Mouse (Mus musculus) MEL (cell line): ENCODE results near the gene Zfp598. TPM values are rescaled to one million over a fixed set of nuclear protein-coding genes. Genes with fewer than 3 reads are reported as not detected.

Experiments
- DNase-seq: peaks from one replicate; pipeline ENCODE4 v3.0.0; 2011; ENCODE audit warnings: low read depth, low spot score
- H3K27ac ChIP-seq: 2 replicates; pipeline ENCODE4 v1.5.1; 2012; ENCODE audit warnings: low read depth, mild to moderate bottlenecking, control low read depth, low read length, moderate library complexity; ENCODE audit not compliant: control insufficient read depth
- H3K27me3 ChIP-seq, 2 experiments: fragments of 150-350 bp in 1 of 2; sonication (generic) in 1 of 2; 2 replicates each; pipeline ENCODE4 v1.6.1; 2012; ENCODE audit warnings: low read length in 2 of 2, mild to moderate bottlenecking in 2 of 2, improper control_type of control experiment in 1 of 2, moderate library complexity in 1 of 2; ENCODE audit not compliant: insufficient read depth in 2 of 2, control insufficient read depth in 1 of 2
- H3K36me3 ChIP-seq, 2 experiments: 2 replicates each; pipeline ENCODE4 v1.6.1; 2012 to 2014; ENCODE audit warnings: low read length in 2 of 2, improper control_type of control experiment in 1 of 2, inconsistent platforms in 1 of 2, mild to moderate bottlenecking in 1 of 2; ENCODE audit not compliant: insufficient read depth in 2 of 2, control insufficient read depth in 1 of 2
- H3K4me1 ChIP-seq, 2 experiments: fragments of 150-350 bp in 1 of 2; sonication (generic) in 1 of 2; 2 replicates each; pipeline ENCODE4 v1.6.1; 2012; ENCODE audit warnings: low read length in 2 of 2, improper control_type of control experiment in 1 of 2, mild to moderate bottlenecking in 1 of 2; ENCODE audit not compliant: insufficient read depth in 2 of 2, control insufficient read depth in 1 of 2
- H3K4me3 ChIP-seq, 2 experiments: fragments of 150-350 bp in 1 of 2; sonication (generic) in 1 of 2; 2 replicates each; pipeline ENCODE4 v1.5.1; 2012; ENCODE audit warnings: low read depth in 2 of 2, low read length in 2 of 2, mild to moderate bottlenecking in 2 of 2, moderate library complexity in 2 of 2, control low read depth in 1 of 2, improper control_type of control experiment in 1 of 2; ENCODE audit not compliant: control insufficient read depth in 1 of 2, insufficient read depth in 1 of 2
- H3K79me2 ChIP-seq: 2 replicates; pipeline ENCODE4 v1.6.1; 2012; ENCODE audit warnings: mild to moderate bottlenecking, low read length, moderate library complexity; ENCODE audit not compliant: control insufficient read depth, poor library complexity, insufficient read depth
- H3K9ac ChIP-seq: 2 replicates; pipeline ENCODE4 v1.6.1; 2012; ENCODE audit warnings: low read depth, mild to moderate bottlenecking, control low read depth, low read length, moderate library complexity; ENCODE audit not compliant: control insufficient read depth, poor library complexity, severe bottlenecking
- H3K9me3 ChIP-seq: fragments of 150-350 bp; sonication (generic); replicated peaks from 2 replicates; pipeline ENCODE4 v1.6.1; 2012; ENCODE audit warnings: mild to moderate bottlenecking, low read length, improper control_type of control experiment, moderate library complexity; ENCODE audit not compliant: insufficient read depth
- BHLHE40 ChIP-seq: IDR thresholded peaks from 2 replicates; pipeline ENCODE4 v1.6.1; 2012; ENCODE audit warnings: low read depth, mild to moderate bottlenecking, inconsistent platforms, low read length, improper control_type of control experiment, borderline replicate concordance
- CHD2 ChIP-seq: IDR thresholded peaks from 2 replicates; pipeline ENCODE4 v1.6.1; 2011; ENCODE audit warnings: low read length, improper control_type of control experiment
- CTCF ChIP-seq, 3 experiments: IDR thresholded peaks in 2 of 3; conservative IDR thresholded peaks in 1 of 3; 2 replicates each; pipeline ENCODE4 v1.5.1; 2011 to 2012; ENCODE audit warnings: low read length in 3 of 3, low read depth in 2 of 3, mild to moderate bottlenecking in 2 of 3, improper control_type of control experiment in 1 of 3, inconsistent platforms in 1 of 3, mixed read lengths in 1 of 3, moderate library complexity in 1 of 3; ENCODE audit not compliant: control insufficient read depth in 1 of 3, insufficient read depth in 1 of 3, poor library complexity in 1 of 3, severe bottlenecking in 1 of 3
- EP300 ChIP-seq, 2 experiments: IDR thresholded peaks; 2 replicates each; pipeline ENCODE4 v1.6.1; 2011; ENCODE audit warnings: improper control_type of control experiment in 2 of 2, low read length in 2 of 2, low read depth in 1 of 2, mild to moderate bottlenecking in 1 of 2
- ETS1 ChIP-seq: IDR thresholded peaks from 2 replicates; pipeline ENCODE4 v1.6.1; 2012; ENCODE audit warnings: low read depth, mild to moderate bottlenecking, inconsistent platforms, low read length, improper control_type of control experiment, moderate library complexity
- GABPA ChIP-seq: IDR thresholded peaks from 2 replicates; pipeline ENCODE4 v1.6.1; 2012; ENCODE audit warnings: low read depth, mild to moderate bottlenecking, inconsistent platforms, low read length, improper control_type of control experiment, moderate library complexity
- JUND ChIP-seq: IDR thresholded peaks from 2 replicates; pipeline ENCODE4 v1.6.1; 2011; ENCODE audit warnings: low read depth, mild to moderate bottlenecking, improper control_type of control experiment, low read length
- KAT2A ChIP-seq: conservative IDR thresholded peaks from 2 replicates; pipeline ENCODE4 v1.6.1; 2012; ENCODE audit warnings: low read depth, low read length, improper control_type of control experiment, inconsistent platforms
- MAFK ChIP-seq: IDR thresholded peaks from 2 replicates; pipeline ENCODE4 v1.6.1; 2011; ENCODE audit warnings: low read depth, mild to moderate bottlenecking, low read length, improper control_type of control experiment, borderline replicate concordance
- MAX ChIP-seq: IDR thresholded peaks from 2 replicates; pipeline ENCODE4 v1.6.1; 2011; ENCODE audit warnings: low read length, improper control_type of control experiment
- MAZ ChIP-seq: IDR thresholded peaks from 2 replicates; pipeline ENCODE4 v1.6.1; 2012; ENCODE audit warnings: low read depth, mild to moderate bottlenecking, inconsistent platforms, low read length, improper control_type of control experiment
- MEF2A ChIP-seq: IDR thresholded peaks from 2 replicates; pipeline ENCODE4 v1.6.1; 2014; ENCODE audit warnings: low read depth, mild to moderate bottlenecking, inconsistent platforms, low read length, improper control_type of control experiment; ENCODE audit not compliant: poor library complexity, insufficient replicate concordance, severe bottlenecking; ENCODE audit errors: extremely low read depth
- MXI1 ChIP-seq: IDR thresholded peaks from 2 replicates; pipeline ENCODE4 v1.6.1; 2011; ENCODE audit warnings: mild to moderate bottlenecking, low read depth, low read length, improper control_type of control experiment
- MYB ChIP-seq: IDR thresholded peaks from 2 replicates; pipeline ENCODE4 v1.6.1; 2011; ENCODE audit warnings: mild to moderate bottlenecking, low read depth, low read length, improper control_type of control experiment
- NELFE ChIP-seq: IDR thresholded peaks from 2 replicates; pipeline ENCODE4 v1.6.1; 2011; ENCODE audit warnings: low read depth, low read length, improper control_type of control experiment
- NRF1 ChIP-seq: IDR thresholded peaks from 2 replicates; pipeline ENCODE4 v1.6.1; 2014; ENCODE audit warnings: low read depth, mild to moderate bottlenecking, inconsistent platforms, low read length, improper control_type of control experiment, moderate library complexity; ENCODE audit not compliant: poor library complexity, insufficient read depth, severe bottlenecking
- POLR2AphosphoS5 ChIP-seq: IDR thresholded peaks from 2 replicates; pipeline ENCODE4 v1.6.1; 2012; ENCODE audit warnings: low read depth, borderline replicate concordance, mild to moderate bottlenecking, inconsistent platforms, low read length, moderate library complexity, mixed read lengths
- RAD21 ChIP-seq: IDR thresholded peaks from 2 replicates; pipeline ENCODE4 v1.6.1; 2011; ENCODE audit warnings: mild to moderate bottlenecking, low read depth, low read length, improper control_type of control experiment
- RCOR1 ChIP-seq: IDR thresholded peaks from 2 replicates; pipeline ENCODE4 v1.6.1; 2012; ENCODE audit warnings: low read depth, mild to moderate bottlenecking, inconsistent platforms, low read length, improper control_type of control experiment
- SIN3A ChIP-seq: IDR thresholded peaks from 2 replicates; pipeline ENCODE4 v1.6.1; 2012; ENCODE audit warnings: low read length, improper control_type of control experiment, inconsistent platforms
- SMC3 ChIP-seq: IDR thresholded peaks from 2 replicates; pipeline ENCODE4 v1.6.1; 2011; ENCODE audit warnings: low read depth, low read length, improper control_type of control experiment
- TAL1 ChIP-seq: IDR thresholded peaks from 2 replicates; pipeline ENCODE4 v1.6.1; 2012; ENCODE audit warnings: mild to moderate bottlenecking, inconsistent platforms, low read length, moderate library complexity, mixed read lengths
- TCF12 ChIP-seq: IDR thresholded peaks from 2 replicates; pipeline ENCODE4 v1.6.1; 2014; ENCODE audit warnings: low read depth, mild to moderate bottlenecking, inconsistent platforms, low read length, improper control_type of control experiment, moderate library complexity
- UBTF ChIP-seq: IDR thresholded peaks from 2 replicates; pipeline ENCODE4 v1.6.1; 2012; ENCODE audit warnings: low read depth, mild to moderate bottlenecking, inconsistent platforms, low read length, improper control_type of control experiment, moderate library complexity, borderline replicate concordance; ENCODE audit not compliant: insufficient read depth
- USF1 ChIP-seq: IDR thresholded peaks from 2 replicates; pipeline ENCODE4 v1.6.1; 2014; ENCODE audit warnings: low read depth, mild to moderate bottlenecking, inconsistent platforms, low read length, improper control_type of control experiment, moderate library complexity
- USF2 ChIP-seq, 2 experiments: IDR thresholded peaks; 2 replicates each; pipeline ENCODE4 v1.6.1; 2011 to 2012; ENCODE audit warnings: improper control_type of control experiment in 2 of 2, low read length in 2 of 2, borderline replicate concordance in 1 of 2, inconsistent platforms in 1 of 2, low read depth in 1 of 2, mild to moderate bottlenecking in 1 of 2; ENCODE audit not compliant: insufficient read depth in 1 of 2
- ZC3H11A ChIP-seq: IDR thresholded peaks from 2 replicates; pipeline ENCODE4 v1.6.1; 2012; ENCODE audit warnings: low read depth, mild to moderate bottlenecking, inconsistent platforms, low read length, improper control_type of control experiment
- ZKSCAN1 ChIP-seq: IDR thresholded peaks from 2 replicates; pipeline ENCODE4 v1.6.1; 2012; ENCODE audit warnings: low read depth, mild to moderate bottlenecking, inconsistent platforms, low read length, improper control_type of control experiment, moderate library complexity
- ZMIZ1 ChIP-seq: IDR thresholded peaks from 2 replicates; pipeline ENCODE4 v1.6.1; 2012; ENCODE audit warnings: low read depth, mild to moderate bottlenecking, inconsistent platforms, low read length, improper control_type of control experiment, moderate library complexity
- ZNF384 ChIP-seq: IDR thresholded peaks from 2 replicates; pipeline ENCODE4 v1.6.1; 2012; ENCODE audit warnings: low read depth, mild to moderate bottlenecking, inconsistent platforms, low read length, improper control_type of control experiment
- polyA plus RNA-seq, 2 experiments: library from polyadenylated mRNA; stranded (reverse) in 1 of 2; unstranded in 1 of 2; fragments of >175 nt in 1 of 2; fragments of >200 nt in 1 of 2; gene quantifications; 2 replicates each; pipeline versions ENCODE4 v1.2.1 to v1.2.4; 2012; ENCODE audit warnings: low replicate concordance in 2 of 2, low read depth in 1 of 2; ENCODE audit not compliant: insufficient read length in 2 of 2, insufficient read depth in 1 of 2, missing spikeins in 1 of 2
- total RNA-seq: library from RNA; depleted of rRNA; stranded (reverse); fragments of 300-350 nt; gene quantifications from 2 replicates; pipeline ENCODE4 v1.2.3, GENCODE M21; 2012

Zfp598 gene
- total and polyA plus RNA-seq, 3 experiments: 22.2 to 80.4 (median 59.0) TPM

DNA sequence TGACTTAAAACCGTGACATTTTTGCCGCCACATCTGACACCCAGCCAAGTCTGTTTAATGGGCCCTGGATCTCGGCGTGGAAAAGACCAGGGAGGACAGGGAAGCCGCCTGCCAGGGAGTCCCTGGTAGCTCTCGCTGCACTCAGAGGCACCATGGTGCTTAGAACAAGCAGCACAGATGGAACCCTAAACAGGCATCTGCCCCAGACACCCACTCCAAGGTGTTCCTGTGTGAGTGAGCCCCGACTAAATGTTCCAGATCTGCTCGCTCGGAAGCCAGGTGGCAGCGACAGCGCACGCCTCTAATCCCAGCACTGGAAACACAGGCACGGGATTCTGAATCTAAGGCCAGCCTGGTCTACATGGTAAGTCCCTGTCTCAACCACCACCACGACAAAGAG is 39.4 kb upstream of the Zfp598 start:
- TF ChIP-seq POLR2AphosphoS5: no peak
- H3K4me1 ChIP-seq: peaks cover 9 to 16% of the 10 kb centered on the region in 2 experiments
- H3K36me3 ChIP-seq: peaks cover 3 to 12% of the 10 kb centered on the region in 2 experiments; a peak in 3 of 4 replicates
- H3K79me2 ChIP-seq: peaks cover 8% of the 10 kb centered on the region
- H3K27me3 ChIP-seq: no peaks in the 10 kb centered on the region
- no peak for DNase-seq
- H3K9ac ChIP-seq: no peak overlapping the region
- H3K4me3 ChIP-seq: no peak overlapping the region
- H3K9me3 ChIP-seq: no peaks in the 10 kb centered on the region
- H3K27ac ChIP-seq: no peak overlapping the region

GRCm38 (mm10) chr17:24632167-24632812 is 37.2 kb upstream of the Zfp598 start, which contains the start of the genes Tsc2 and Nthl1:
Gene Tsc2, minus strand, starts transcription at chr17:24632630.
Gene Nthl1, plus strand, starts transcription at chr17:24632680.
- Histone ChIP-seq H3K4me3 (peak within 1 kb of the TSS; percentile 70 to 72), H3K4me1 (peaks cover 9 to 11% of the 10 kb centered on the region in 2 experiments), H3K9me3 (no peaks in the 10 kb centered on the region), H3K27ac (peak within 1 kb of the TSS; percentile 73), H3K79me2 (peaks cover 8% of the 10 kb centered on the region), H3K9ac (peak within 1 kb of the TSS; percentile 72), H3K36me3 (peaks cover 3 to 5% of the 10 kb centered on the region in 2 experiments; a peak in 3 of 4 replicates), H3K27me3 (no peaks in the 10 kb centered on the region)
- peak; percentile 96 for DNase-seq
- TF ChIP-seq MYB: no peak
- peak; percentile 23; the same call in 1 of the 2 replicates for TF ChIP-seq ETS1
- peak; percentile 64 for TF ChIP-seq TCF12
- no peak for TF ChIP-seq UBTF
- no peak for TF ChIP-seq CHD2
- no peak for TF ChIP-seq RAD21
- no peak for TF ChIP-seq SMC3
- TF ChIP-seq MAFK: no peak
- no peak for TF ChIP-seq EP300 (IDR thresholded peaks at IDR 0.05; ENCODE audit: low read depth in 1 of 2, low read length in 2 of 2)
- no peak for TF ChIP-seq JUND
- no peak for TF ChIP-seq USF2 (IDR thresholded peaks at IDR 0.05; ENCODE audit: borderline replicate concordance in 1 of 2, insufficient read depth in 1 of 2, low read depth in 1 of 2, low read length in 2 of 2)
- TF ChIP-seq USF1: no peak
- peak; percentile 81 for TF ChIP-seq NELFE
- TF ChIP-seq SIN3A: peak; percentile 97
- no peak for TF ChIP-seq ZNF384
- TF ChIP-seq POLR2AphosphoS5: no peak
- no peak for TF ChIP-seq CTCF (IDR thresholded peaks at IDR 0.05 in 2 of 3, conservative IDR thresholded peaks at IDR 0.05 in 1 of 3; ENCODE audit: control insufficient read depth in 1 of 3, insufficient read depth in 1 of 3, low read depth in 2 of 3, low read length in 3 of 3, poor library complexity in 1 of 3, severe bottlenecking in 1 of 3)
- TF ChIP-seq MAX: peak; percentile 48
- peak; percentile 94; the same call in 1 of the 2 replicates for TF ChIP-seq MAZ
- no peak for TF ChIP-seq ZKSCAN1
- TF ChIP-seq BHLHE40: no peak
- peak; percentile 88; the same call in 1 of the 2 replicates for TF ChIP-seq KAT2A
- TF ChIP-seq RCOR1: no peak
- TF ChIP-seq ZC3H11A: no peak
- TF ChIP-seq TAL1: no peak
- TF ChIP-seq NRF1: peak; percentile 66
- TF ChIP-seq GABPA: no peak
- no peak for TF ChIP-seq MEF2A
- peak; percentile 95 for TF ChIP-seq MXI1
- peak; percentile 66; the same call in 1 of the 2 replicates for TF ChIP-seq ZMIZ1
